Mouse (Mus musculus) forebrain, embryonic 15.5 days (tissue): ENCODE measurements around the gene Med24. TPM values are rescaled to one million over a fixed set of nuclear protein-coding genes. Genes with fewer than 3 reads are reported as not detected.
"Not testable (repeated sequence)": the region's sequence is repeated elsewhere in the genome, so short reads cannot be mapped to it uniquely, and the experiment has no call there.

Experiments used
- ATAC-seq: fragments of 200-750 bp; cut with Nextera tagmentation; replicated peaks from 2 replicates; pipeline ENCODE4 v1.8.0; 2017; ENCODE audit warnings: mild to moderate bottlenecking, moderate TSS enrichment, moderate library complexity
- H3K27ac ChIP-seq: fragments of 300-500 bp; sonication (generic); replicated peaks from 2 replicates; pipeline ENCODE4 v1.5.1; 2015; ENCODE audit warnings: mild to moderate bottlenecking, inconsistent platforms
- H3K27me3 ChIP-seq: fragments of 300-500 bp; sonication (generic); 2 replicates; pipeline ENCODE4 v1.6.1; 2015; ENCODE audit warnings: inconsistent platforms
- H3K36me3 ChIP-seq: fragments of 300-500 bp; sonication (generic); 2 replicates; pipeline ENCODE4 v1.6.1; 2015; ENCODE audit warnings: mild to moderate bottlenecking, inconsistent platforms
- H3K4me1 ChIP-seq: fragments of 300-500 bp; sonication (generic); 2 replicates; pipeline ENCODE4 v1.6.1; 2015; ENCODE audit warnings: inconsistent platforms
- H3K4me2 ChIP-seq: fragments of 300-500 bp; sonication (generic); replicated peaks from 2 replicates; pipeline ENCODE4 v1.6.1; 2015; ENCODE audit warnings: mild to moderate bottlenecking, inconsistent platforms
- H3K4me3 ChIP-seq: fragments of 300-500 bp; sonication (generic); 2 replicates; pipeline ENCODE4 v1.5.1; 2015; ENCODE audit warnings: mild to moderate bottlenecking, inconsistent platforms
- H3K9ac ChIP-seq: fragments of 300-500 bp; sonication (generic); replicated peaks from 2 replicates; pipeline ENCODE4 v1.6.1; 2015; ENCODE audit warnings: mild to moderate bottlenecking, inconsistent platforms
- H3K9me3 ChIP-seq: fragments of 300-500 bp; sonication (generic); 2 replicates; pipeline ENCODE4 v1.6.1; 2016; ENCODE audit warnings: inconsistent platforms
- WGBS: fragments of 180-500 bp; shearing (Covaris S2); methylation state at CpG from one replicate; pipeline ENCODE4 v1.1.7; 2015; ENCODE audit warnings: mixed read lengths; 5-methylcytosine and 5-hydroxymethylcytosine counted together
- polyA plus RNA-seq: library from polyadenylated mRNA; unstranded; fragments of >200 nt; fragmentation: Nextera tagmentation; extraction: Ambion mirVana; gene quantifications from 2 replicates; pipeline ENCODE4 v1.2.1, GENCODE M21; 2015

The Med24 gene
- polyA plus RNA-seq, 1 experiment from 2014 or later: 85.1 TPM

GRCm38 (mm10) chr11:98671857-98672256 is 57.4 kb downstream of the Med24 start:
- Histone ChIP-seq H3K36me3 (no peaks in the 10 kb centered on the region), H3K27me3 (0 out of 2 replicates have a peak, but pooled peaks cover 3% of the 10 kb centered on the region), H3K4me3 (no peak overlapping the region), H3K9ac (no peak overlapping the region), H3K4me2 (no peak overlapping the region), H3K9me3 (no peaks in the 10 kb centered on the region), H3K27ac (no peak overlapping the region), H3K4me1 (no peaks in the 10 kb centered on the region)
- WGBS: 61% methylated on average over 5 of the region's 5 CpGs
- no peak for ATAC-seq

- 0 out of 2 replicates have a peak, but pooled peaks cover 6% of the 10 kb centered on the region for H3K27me3 ChIP-seq
- no peak overlapping the region for H3K27ac ChIP-seq
- no peak overlapping the region for H3K4me2 ChIP-seq
- no peak overlapping the region for H3K9ac ChIP-seq
- H3K9me3 ChIP-seq: no peaks in the 10 kb centered on the region
- no peaks in the 10 kb centered on the region for H3K36me3 ChIP-seq
- H3K4me3 ChIP-seq: no peak overlapping the region
- H3K4me1 ChIP-seq: no peaks in the 10 kb centered on the region
- ATAC-seq: no peak
- WGBS: 80% methylated on average over 3 of the region's 3 CpGs
These were observed 57.9 kb downstream of the Med24 start for GRCm38 (mm10) chr11:98671284-98671815.

DNA sequence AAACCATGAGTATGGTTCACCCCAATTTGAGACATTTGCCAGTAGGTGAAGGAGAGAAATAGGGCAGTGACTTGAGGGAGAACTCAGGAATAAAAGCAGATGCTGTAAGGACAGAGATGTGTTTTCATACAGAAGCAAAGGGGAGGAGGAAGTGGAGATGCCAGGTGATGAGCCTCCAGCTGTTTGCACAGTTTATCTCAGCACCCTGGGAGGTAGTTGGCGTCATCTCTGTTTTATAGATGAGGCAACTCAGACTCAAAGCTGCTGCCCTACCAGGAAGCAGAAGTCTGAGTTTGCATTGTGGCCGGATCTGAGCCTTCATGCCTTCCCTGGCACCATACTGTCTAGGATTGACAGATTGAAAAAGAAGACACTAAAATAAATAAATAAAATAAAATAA is 60.3 kb downstream of the Med24 start:
- no peaks in the 10 kb centered on the region for H3K9me3 ChIP-seq
- H3K9ac ChIP-seq: no peak overlapping the region
- H3K27me3 ChIP-seq: 0 out of 2 replicates have a peak, but pooled peaks cover 6% of the 10 kb centered on the region
- H3K4me1 ChIP-seq: no peaks in the 10 kb centered on the region
- ATAC-seq: no peak
- no peaks in the 10 kb centered on the region for H3K36me3 ChIP-seq
- no peak overlapping the region for H3K4me3 ChIP-seq
- no peak overlapping the region for H3K4me2 ChIP-seq
- H3K27ac ChIP-seq: no peak overlapping the region
- WGBS: 66% methylated on average over 2 of the region's 2 CpGs

- Histone ChIP-seq H3K4me3 (no peak within 1 kb of the TSS), H3K9me3 (no peaks in the 10 kb centered on the region), H3K4me1 (0 out of 2 replicates have a peak, but pooled peaks cover 4% of the 10 kb centered on the region), H3K36me3 (no peaks in the 10 kb centered on the region), H3K27me3 (0 out of 2 replicates have a peak, but pooled peaks cover 6% of the 10 kb centered on the region), H3K9ac (no peak within 1 kb of the TSS), H3K27ac (no peak within 1 kb of the TSS), H3K4me2 (no peak within 1 kb of the TSS)
- no peak for ATAC-seq
- 25% methylated on average over 4 of the region's 4 CpGs for WGBS
These were observed 65.1 kb downstream of the Med24 start, which contains the start of gene Gsdma for GRCm38 (mm10) chr11:98664091-98664490. Gene Gsdma (plus strand): TSS chr11:98664351.

- 0 out of 2 replicates have a peak, but pooled peaks cover 4% of the 10 kb centered on the region for H3K4me1 ChIP-seq
- peak; percentile 70; the same call in 1 of the 2 replicates for ATAC-seq
- no peak overlapping the region for H3K4me3 ChIP-seq
- 11% methylated on average over 6 of the region's 6 CpGs for WGBS
- peak overlapping the region; percentile 9; the same call in 1 of the 2 replicates for H3K4me2 ChIP-seq
- H3K9me3 ChIP-seq: no peaks in the 10 kb centered on the region
- no peak overlapping the region for H3K27ac ChIP-seq
- H3K27me3 ChIP-seq: no peaks in the 10 kb centered on the region
- no peaks in the 10 kb centered on the region for H3K36me3 ChIP-seq
- H3K9ac ChIP-seq: no peak overlapping the region
These were observed 68.7 kb downstream of the Med24 start for GRCm38 (mm10) chr11:98660517-98660916.

DNA sequence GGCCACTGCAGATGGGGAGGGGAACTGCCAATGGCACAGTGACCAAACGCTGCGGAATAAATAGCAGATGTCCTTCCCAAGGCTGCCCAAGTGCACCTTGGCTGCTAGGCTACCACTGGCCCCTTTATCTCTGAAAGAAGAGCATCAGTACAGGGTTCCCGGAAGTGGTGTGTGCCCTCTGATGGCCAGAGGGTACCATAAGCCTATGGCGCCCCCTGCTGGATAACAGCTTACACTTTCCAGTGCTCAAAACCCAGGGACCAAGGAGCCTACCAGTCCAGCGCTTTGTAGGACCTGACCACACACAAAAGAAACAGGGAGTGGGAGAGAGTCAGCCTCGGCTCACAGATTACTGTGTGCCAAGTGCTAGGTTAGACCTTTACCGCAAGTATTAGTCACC is 74.2 kb downstream of the Med24 start:
- H3K9ac ChIP-seq, ATAC-seq: not testable (repeated sequence)
- 15% methylated on average over 7 of the region's 7 CpGs for WGBS

More for the DNA sequence above, 74.2 kb downstream of the Med24 start:
- not testable (repeated sequence) for H3K27me3 ChIP-seq, H3K4me1 ChIP-seq, H3K4me2 ChIP-seq, H3K4me3 ChIP-seq, H3K36me3 ChIP-seq, H3K9me3 ChIP-seq, H3K27ac ChIP-seq

Other genes with a start within 250 kb of the Med24 start
- 0.10 TPM in 1 of 2 replicates, not detected in the other for gene Ikzf3, start 183.4 kb downstream of the Med24 start, polyA plus RNA-seq
- gene Zpbp2, start 178.3 kb downstream of the Med24 start, polyA plus RNA-seq: 0.10 TPM in 1 of 2 replicates, not detected in the other
- 106 and 115 TPM in 2 replicates for gene Ormdl3, start 142.1 kb downstream of the Med24 start, polyA plus RNA-seq
- not detected in 2 replicates for gene Lrrc3c, start 131.1 kb downstream of the Med24 start, polyA plus RNA-seq
- gene Gm12355, start 103.8 kb downstream of the Med24 start, polyA plus RNA-seq: 0.52 and 0.83 TPM in 2 replicates
- not detected in 2 replicates for gene Gsdma3, start 103.1 kb downstream of the Med24 start, polyA plus RNA-seq
- gene Gsdma2, start 82.7 kb downstream of the Med24 start, polyA plus RNA-seq: not detected in 2 replicates
- gene Gsdma, start 65.1 kb downstream of the Med24 start, polyA plus RNA-seq: not detected in 2 replicates
- 209 and 213 TPM in 2 replicates for gene Psmd3, start 46.9 kb downstream of the Med24 start, polyA plus RNA-seq
- gene Csf3, start 28.2 kb downstream of the Med24 start, polyA plus RNA-seq: not detected in 2 replicates
- gene Thra, start 11.2 kb upstream of the Med24 start, polyA plus RNA-seq: 164 and 166 TPM in 2 replicates
- 3.6 TPM in 2 replicates for gene Nr1d1, start 45.9 kb upstream of the Med24 start, polyA plus RNA-seq
- gene Msl1, start 66.1 kb upstream of the Med24 start, polyA plus RNA-seq: 30.2 and 31.7 TPM in 2 replicates
- gene Casc3, start 75.5 kb upstream of the Med24 start, polyA plus RNA-seq: 53.5 and 53.9 TPM in 2 replicates
- gene Rapgefl1, start 107.3 kb upstream of the Med24 start, polyA plus RNA-seq: 4.2 and 5.8 TPM in 2 replicates
- 4.4 and 5.1 TPM in 2 replicates for gene Wipf2, start 134.2 kb upstream of the Med24 start, polyA plus RNA-seq
- gene Cdc6, start 178.4 kb upstream of the Med24 start, polyA plus RNA-seq: 11.2 and 12.1 TPM in 2 replicates
- 9.2 and 9.9 TPM in 2 replicates for gene Rara, start 198.4 kb upstream of the Med24 start, polyA plus RNA-seq